Mouse (Mus musculus): ENCODE results near the gene Ptx4. TPM values are rescaled to one million over a fixed set of nuclear protein-coding genes. Genes with fewer than 3 reads are reported as not detected.

The Ptx4 gene
- polyA plus RNA-seq, 1 experiment: 0.10 TPM

DNA sequence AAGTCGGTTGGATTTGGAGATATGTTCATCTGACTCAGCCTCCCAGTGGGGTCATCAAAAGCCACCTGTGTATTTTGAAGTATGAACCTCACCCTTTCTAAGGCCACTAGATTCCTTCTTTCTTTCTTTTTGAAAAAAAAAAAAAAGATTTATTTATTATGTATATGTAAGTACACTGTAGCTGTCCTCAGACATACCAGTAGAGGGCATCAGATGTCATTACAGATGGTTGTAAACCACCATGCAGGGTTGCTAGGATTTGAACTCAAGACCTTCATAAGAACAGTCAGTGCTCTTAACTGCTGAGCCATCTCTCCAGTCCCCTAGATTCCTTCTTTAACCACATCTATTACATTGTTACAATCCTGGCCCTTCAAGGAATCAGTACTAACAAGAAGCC lies 9.5 kb downstream of the Ptx4 start:
- WGBS: 94% methylated on average over 1 of the region's 1 CpGs
- Histone ChIP-seq H3K27me3 (ENCODE audit: control insufficient read depth, insufficient read depth, low read length) (no peaks in the 10 kb centered on the region), H3K4me1 (ENCODE audit: control insufficient read depth, insufficient read depth, insufficient read length, low read length) (peaks cover 5% of the 10 kb centered on the region; the same call in 1 of the 2 replicates), H3K36me3 (ENCODE audit: control insufficient read depth, insufficient read depth, low read length) (no peaks in the 10 kb centered on the region), H3K4me3 (ENCODE audit: low read depth, low read length) (no peak overlapping the region), H3K27ac (ENCODE audit: insufficient read depth, low read depth, low read length) (no peak overlapping the region)
- no peak for TF ChIP-seq POLR2A (IDR thresholded peaks at IDR 0.05; ENCODE audit: low read depth, low read length)
- TF ChIP-seq CTCF (IDR thresholded peaks at IDR 0.05; ENCODE audit: extremely low read depth, insufficient read length, insufficient replicate concordance, low read depth, low read length): no peak

DNA sequence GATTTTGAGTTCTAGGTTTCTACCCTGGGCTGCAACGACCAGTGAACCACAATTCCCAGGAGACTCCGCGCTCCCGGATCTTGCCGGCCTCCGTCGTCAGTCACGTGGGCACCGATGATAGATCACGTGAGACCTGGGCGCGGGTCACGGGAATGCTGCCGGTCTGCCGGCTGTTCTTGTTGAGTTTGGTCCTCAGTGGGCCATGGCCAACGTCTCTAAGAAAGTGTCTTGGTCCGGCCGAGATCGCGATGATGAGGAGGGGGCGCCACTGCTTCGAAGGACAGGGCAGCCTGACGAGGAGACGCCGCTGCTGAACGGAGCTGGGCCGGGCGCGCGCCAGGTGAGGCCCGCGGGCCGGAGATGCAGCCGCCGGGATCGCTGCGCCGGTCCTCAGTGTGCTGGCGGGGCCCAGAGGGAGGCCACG lies 12.7 kb downstream of the Ptx4 start, which contains the start of gene Clcn7:
Clcn7 (plus strand) TSS at position 117 of the 424 bp plus-strand sequence.
- H3K4me1 ChIP-seq (ENCODE audit: control insufficient read depth, insufficient read depth, insufficient read length, low read length): peaks cover 5% of the 10 kb centered on the region; the same call in 1 of the 2 replicates
- H3K27me3 ChIP-seq (ENCODE audit: control insufficient read depth, insufficient read depth, low read length): no peaks in the 10 kb centered on the region
- WGBS: under 1% methylated on average over 40 of the region's 40 CpGs
- H3K27ac ChIP-seq (ENCODE audit: insufficient read depth, low read depth, low read length): peak within 1 kb of the TSS; percentile 10; the same call in 1 of the 2 replicates
- TF ChIP-seq POLR2A (IDR thresholded peaks at IDR 0.05; ENCODE audit: low read depth, low read length): peak; percentile 47; the same call in 1 of the 2 replicates
- no peak for TF ChIP-seq CTCF (IDR thresholded peaks at IDR 0.05; ENCODE audit: extremely low read depth, insufficient read length, insufficient replicate concordance, low read depth, low read length)
- H3K36me3 ChIP-seq (ENCODE audit: control insufficient read depth, insufficient read depth, low read length): no peaks in the 10 kb centered on the region
- peak within 1 kb of the TSS; percentile 99 for H3K4me3 ChIP-seq (ENCODE audit: low read depth, low read length)

DNA sequence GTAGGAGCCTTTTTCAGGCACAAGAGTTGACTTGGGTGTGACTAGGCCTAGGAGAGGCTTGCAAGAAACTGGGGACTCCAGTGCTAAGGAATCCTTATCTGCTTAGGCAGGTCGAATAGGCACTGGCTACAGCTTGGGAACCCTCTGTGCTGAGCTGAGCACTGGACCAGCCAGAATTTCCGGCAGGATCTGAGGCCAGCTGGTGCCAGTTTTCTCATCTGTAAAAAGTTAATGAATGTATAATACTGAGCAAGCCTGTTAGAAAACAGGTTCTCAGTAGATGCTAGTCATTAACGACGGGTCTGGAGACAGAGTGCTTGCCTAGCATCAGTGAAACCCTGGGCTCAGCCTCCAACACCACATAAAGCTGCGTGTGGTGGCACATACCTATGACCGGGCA lies 15.1 kb downstream of the Ptx4 start:
- Histone ChIP-seq H3K4me1 (ENCODE audit: control insufficient read depth, insufficient read depth, insufficient read length, low read length) (peaks cover 5% of the 10 kb centered on the region; the same call in 1 of the 2 replicates), H3K36me3 (ENCODE audit: control insufficient read depth, insufficient read depth, low read length) (peaks cover 2% of the 10 kb centered on the region; the same call in 1 of the 2 replicates), H3K27ac (ENCODE audit: insufficient read depth, low read depth, low read length) (no peak overlapping the region), H3K4me3 (ENCODE audit: low read depth, low read length) (no peak overlapping the region), H3K27me3 (ENCODE audit: control insufficient read depth, insufficient read depth, low read length) (no peaks in the 10 kb centered on the region)
- TF ChIP-seq POLR2A (IDR thresholded peaks at IDR 0.05; ENCODE audit: low read depth, low read length) (no peak), CTCF (IDR thresholded peaks at IDR 0.05; ENCODE audit: extremely low read depth, insufficient read length, insufficient replicate concordance, low read depth, low read length) (no peak)
- WGBS: 82% methylated on average over 6 of the region's 6 CpGs

DNA sequence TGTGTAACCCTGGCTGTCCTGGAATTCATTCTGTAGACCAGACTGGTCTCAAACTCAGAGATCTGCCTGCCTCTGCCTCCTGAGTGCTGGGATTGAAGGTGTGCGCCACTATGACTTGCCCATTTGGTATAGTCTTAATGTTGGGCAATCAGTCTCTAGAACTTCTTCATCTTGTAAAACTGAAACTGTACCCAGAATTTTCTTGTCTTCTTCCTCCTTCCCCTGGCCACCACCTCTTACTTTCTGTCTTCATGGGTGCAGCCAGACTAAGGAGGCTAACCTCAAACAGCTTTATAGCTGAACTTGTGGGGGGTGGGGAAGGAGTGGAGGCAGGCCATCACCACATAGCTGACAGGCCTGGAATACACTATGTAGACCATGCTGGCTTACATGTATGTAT lies 18.2 kb downstream of the Ptx4 start:
- Histone ChIP-seq H3K36me3 (ENCODE audit: control insufficient read depth, insufficient read depth, low read length) (peaks cover 2% of the 10 kb centered on the region; the same call in 1 of the 2 replicates), H3K27ac (ENCODE audit: insufficient read depth, low read depth, low read length) (no peak overlapping the region), H3K27me3 (ENCODE audit: control insufficient read depth, insufficient read depth, low read length) (no peaks in the 10 kb centered on the region), H3K4me3 (ENCODE audit: low read depth, low read length) (no peak overlapping the region), H3K4me1 (ENCODE audit: control insufficient read depth, insufficient read depth, insufficient read length, low read length) (peaks cover 4% of the 10 kb centered on the region; the same call in 1 of the 2 replicates)
- TF ChIP-seq POLR2A (IDR thresholded peaks at IDR 0.05; ENCODE audit: low read depth, low read length) (no peak), CTCF (IDR thresholded peaks at IDR 0.05; ENCODE audit: extremely low read depth, insufficient read length, insufficient replicate concordance, low read depth, low read length) (no peak)
- WGBS: 100% methylated on average over 1 of the region's 1 CpGs

DNA sequence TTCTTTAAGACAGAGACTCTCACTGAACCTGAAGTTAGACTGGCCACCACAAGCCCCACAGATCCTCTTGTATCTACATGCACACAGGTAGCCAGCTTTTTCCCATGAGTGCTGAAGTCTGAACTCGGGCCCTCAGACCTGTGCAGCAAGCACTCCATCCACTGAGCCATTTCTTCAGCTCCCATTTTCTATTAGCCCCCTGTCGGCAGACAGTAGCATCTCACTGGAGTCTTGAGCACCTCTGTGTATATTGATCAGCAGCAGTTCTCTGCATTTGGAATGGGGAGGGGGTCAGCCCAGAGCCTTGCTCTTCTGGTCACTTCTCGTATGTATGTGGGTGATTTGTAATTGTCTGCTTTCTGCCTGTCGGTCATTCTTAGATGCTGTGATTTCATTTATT lies 19.4 kb downstream of the Ptx4 start:
- Histone ChIP-seq H3K4me3 (ENCODE audit: low read depth, low read length) (no peak overlapping the region), H3K27ac (ENCODE audit: insufficient read depth, low read depth, low read length) (no peak overlapping the region), H3K4me1 (ENCODE audit: control insufficient read depth, insufficient read depth, insufficient read length, low read length) (no peaks in the 10 kb centered on the region), H3K27me3 (ENCODE audit: control insufficient read depth, insufficient read depth, low read length) (no peaks in the 10 kb centered on the region), H3K36me3 (ENCODE audit: control insufficient read depth, insufficient read depth, low read length) (peaks cover 2% of the 10 kb centered on the region)
- TF ChIP-seq POLR2A (IDR thresholded peaks at IDR 0.05; ENCODE audit: low read depth, low read length): no peak
- TF ChIP-seq CTCF (IDR thresholded peaks at IDR 0.05; ENCODE audit: extremely low read depth, insufficient read length, insufficient replicate concordance, low read depth, low read length): no peak
- WGBS: 60% methylated on average over 4 of the region's 4 CpGs

DNA sequence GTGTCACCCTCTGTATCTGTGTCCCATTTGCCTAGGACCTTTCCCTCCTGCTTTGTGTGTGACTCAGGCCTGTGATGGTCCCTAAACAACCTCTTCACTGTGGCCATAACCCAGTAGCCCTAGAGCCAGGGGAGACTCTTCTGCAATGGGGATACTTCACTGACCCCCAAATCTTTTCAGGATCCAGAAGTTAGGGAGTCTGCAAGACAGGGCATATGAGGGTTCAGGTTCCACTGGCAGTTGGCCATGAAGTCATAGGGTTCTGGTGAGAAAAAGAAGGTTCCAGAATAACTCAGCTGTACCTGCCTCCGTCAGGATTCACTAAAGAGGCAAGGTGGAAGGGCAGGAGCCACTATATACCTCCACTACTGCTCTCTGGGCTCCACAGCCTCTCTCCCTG lies 41.6 kb downstream of the Ptx4 start, which contains the start of gene Ccdc154:
Ccdc154 (plus strand) TSS at position 301 of the 400 bp plus-strand sequence.
- no peak within 1 kb of the TSS for H3K27ac ChIP-seq (ENCODE audit: insufficient read depth, low read depth, low read length)
- H3K36me3 ChIP-seq (ENCODE audit: control insufficient read depth, insufficient read depth, low read length): peaks cover 20% of the 10 kb centered on the region
- 94% methylated on average over 1 of the region's 1 CpGs for WGBS
- no peak for TF ChIP-seq CTCF (IDR thresholded peaks at IDR 0.05; ENCODE audit: extremely low read depth, insufficient read length, insufficient replicate concordance, low read depth, low read length)
- no peak within 1 kb of the TSS for H3K4me3 ChIP-seq (ENCODE audit: low read depth, low read length)
- H3K4me1 ChIP-seq (ENCODE audit: control insufficient read depth, insufficient read depth, insufficient read length, low read length): peaks cover 5% of the 10 kb centered on the region
- no peaks in the 10 kb centered on the region for H3K27me3 ChIP-seq (ENCODE audit: control insufficient read depth, insufficient read depth, low read length)

DNA sequence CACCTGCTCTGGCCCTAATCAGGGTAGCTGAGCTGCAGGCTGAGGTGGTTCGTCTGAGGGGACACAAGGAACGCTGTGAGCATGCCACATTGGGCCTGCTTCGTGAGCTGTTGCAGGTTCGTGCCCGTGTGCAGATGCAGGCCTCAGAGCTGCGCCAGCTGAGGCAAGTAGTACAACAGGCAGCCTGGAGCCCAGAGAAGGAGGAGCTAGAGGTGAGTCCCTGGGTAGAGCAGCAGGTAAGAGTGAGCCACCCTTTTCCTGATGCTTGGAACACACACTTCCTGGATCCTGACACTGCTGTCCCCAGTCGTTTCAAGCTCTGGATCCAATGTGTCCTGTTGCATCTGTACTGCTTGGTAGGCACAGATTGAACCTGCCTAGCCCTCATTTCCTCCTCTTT lies 42.8 kb downstream of the Ptx4 start:
- Histone ChIP-seq H3K4me1 (ENCODE audit: control insufficient read depth, insufficient read depth, insufficient read length, low read length) (peaks cover 5% of the 10 kb centered on the region), H3K27me3 (ENCODE audit: control insufficient read depth, insufficient read depth, low read length) (no peaks in the 10 kb centered on the region), H3K4me3 (ENCODE audit: low read depth, low read length) (no peak overlapping the region), H3K27ac (ENCODE audit: insufficient read depth, low read depth, low read length) (no peak overlapping the region), H3K36me3 (ENCODE audit: control insufficient read depth, insufficient read depth, low read length) (peaks cover 12% of the 10 kb centered on the region)
- 60% methylated on average over 7 of the region's 7 CpGs for WGBS
- TF ChIP-seq POLR2A (IDR thresholded peaks at IDR 0.05; ENCODE audit: low read depth, low read length) (no peak), CTCF (IDR thresholded peaks at IDR 0.05; ENCODE audit: extremely low read depth, insufficient read length, insufficient replicate concordance, low read depth, low read length) (no peak)

Data from small intestine, adult 2 months (tissue).